Mouse (Mus musculus): ENCODE results near the gene Lonrf2. TPM values are rescaled to one million over a fixed set of nuclear protein-coding genes. Genes with fewer than 3 reads are reported as not detected.

Lonrf2 gene
- polyA plus RNA-seq, 1 experiment = 0.34 TPM

- TF ChIP-seq CTCF (conservative IDR thresholded peaks at IDR 0.05; ENCODE audit: insufficient read depth, insufficient read length, low read depth, low read length) (no peak), POLR2A (IDR thresholded peaks at IDR 0.05; ENCODE audit: low read depth, low read length) (no peak)
- Histone ChIP-seq H3K4me1 (ENCODE audit: control insufficient read depth, insufficient read depth, low read length) (no peaks in the 10 kb centered on the region), H3K4me3 (ENCODE audit: insufficient read depth, low read depth, low read length) (no peak overlapping the region), H3K27ac (ENCODE audit: insufficient read depth, low read depth, low read length) (no peak overlapping the region), H3K27me3 (replicated peaks; ENCODE audit: control insufficient read depth, insufficient read depth, low read length) (no peaks in the 10 kb centered on the region), H3K36me3 (ENCODE audit: control insufficient read depth, insufficient read depth, low read length) (no peaks in the 10 kb centered on the region)
- no peak for DNase-seq
- WGBS = 91% methylated on average over 6 of the region's 6 CpGs
These were observed 35.3 kb upstream of the Lonrf2 start for GRCm38 (mm10) chr1:38871834-38872233.

DNA sequence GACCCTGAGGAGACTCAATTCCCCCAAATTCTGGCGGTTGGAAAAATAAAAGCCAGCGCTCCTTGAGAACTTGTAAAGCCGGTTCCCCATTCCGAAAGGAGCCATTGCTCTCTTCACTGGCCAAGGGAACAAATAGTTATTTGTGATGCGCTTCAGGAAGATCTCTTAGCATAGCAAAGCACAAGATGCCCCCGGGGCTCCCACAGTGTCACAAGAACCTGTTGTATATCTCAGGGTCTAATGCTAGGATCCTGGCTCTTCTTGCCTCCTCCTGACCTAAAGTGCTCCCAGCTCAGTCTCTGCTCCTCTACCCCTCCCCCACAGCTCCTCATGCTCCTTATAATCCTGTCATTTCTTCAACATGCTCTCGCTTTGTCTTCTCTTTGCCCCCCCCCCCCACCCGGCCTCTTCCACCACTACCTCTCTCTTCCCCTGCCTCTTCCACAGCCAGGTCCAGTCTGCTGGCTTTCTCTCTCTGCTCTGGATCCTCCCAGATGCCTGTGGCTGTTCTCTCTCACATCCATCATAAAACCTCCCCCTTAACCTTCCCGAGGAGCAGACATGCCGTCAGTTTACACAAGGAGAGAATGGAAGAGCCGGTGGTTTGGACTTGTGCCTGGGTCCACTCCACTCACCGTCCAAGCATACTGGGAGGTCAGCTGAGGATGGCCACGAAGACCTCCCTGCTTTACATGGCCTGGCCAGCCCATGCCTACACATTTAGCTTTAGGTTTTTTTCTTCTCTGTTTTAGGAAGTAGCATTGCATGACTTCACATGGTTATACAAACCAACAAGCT is 33.1 kb upstream of the Lonrf2 start:
- WGBS = 55% methylated on average over 13 of the region's 13 CpGs
- no peaks in the 10 kb centered on the region for H3K27me3 ChIP-seq (replicated peaks; ENCODE audit: control insufficient read depth, insufficient read depth, low read length)
- no peak for DNase-seq
- H3K27ac ChIP-seq (ENCODE audit: insufficient read depth, low read depth, low read length) = no peak overlapping the region
- H3K4me3 ChIP-seq (ENCODE audit: insufficient read depth, low read depth, low read length) = no peak overlapping the region
- TF ChIP-seq POLR2A (IDR thresholded peaks at IDR 0.05; ENCODE audit: low read depth, low read length) (no peak), CTCF (conservative IDR thresholded peaks at IDR 0.05; ENCODE audit: insufficient read depth, insufficient read length, low read depth, low read length) (no peak)
- no peaks in the 10 kb centered on the region for H3K4me1 ChIP-seq (ENCODE audit: control insufficient read depth, insufficient read depth, low read length)
- no peaks in the 10 kb centered on the region for H3K36me3 ChIP-seq (ENCODE audit: control insufficient read depth, insufficient read depth, low read length)

DNA sequence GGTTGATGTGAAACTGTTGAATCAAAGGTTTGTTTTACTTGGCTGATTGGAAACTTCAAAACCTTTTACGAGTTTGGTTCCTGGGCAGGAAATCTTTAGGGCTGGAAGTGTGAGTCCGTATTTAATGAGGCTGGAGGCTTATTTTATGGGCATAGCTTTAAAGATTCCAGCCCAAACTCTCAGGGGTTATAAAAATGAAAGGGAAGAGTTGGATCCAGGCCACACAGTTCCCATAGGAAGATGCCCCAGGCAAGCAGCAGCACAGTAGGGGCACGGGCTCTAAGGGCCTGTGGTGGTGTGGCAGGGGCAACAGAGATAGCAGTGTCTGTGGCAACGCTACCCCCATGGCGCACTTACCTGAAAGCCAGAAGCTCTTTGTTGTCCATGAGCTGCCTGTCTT is 29.7 kb upstream of the Lonrf2 start:
- no peak for DNase-seq
- Histone ChIP-seq H3K27me3 (replicated peaks; ENCODE audit: control insufficient read depth, insufficient read depth, low read length) (no peaks in the 10 kb centered on the region), H3K27ac (ENCODE audit: insufficient read depth, low read depth, low read length) (no peak overlapping the region), H3K4me1 (ENCODE audit: control insufficient read depth, insufficient read depth, low read length) (no peaks in the 10 kb centered on the region), H3K4me3 (ENCODE audit: insufficient read depth, low read depth, low read length) (no peak overlapping the region), H3K36me3 (ENCODE audit: control insufficient read depth, insufficient read depth, low read length) (no peaks in the 10 kb centered on the region)
- 81% methylated on average over 5 of the region's 5 CpGs for whole genome bisulfite sequencing
- no peak for TF ChIP-seq CTCF (conservative IDR thresholded peaks at IDR 0.05; ENCODE audit: insufficient read depth, insufficient read length, low read depth, low read length)
- TF ChIP-seq POLR2A (IDR thresholded peaks at IDR 0.05; ENCODE audit: low read depth, low read length) = no peak

GRCm38 (mm10) chr1:38864341-38864740 is 27.8 kb upstream of the Lonrf2 start:
- no peak for DNase-seq

DNA sequence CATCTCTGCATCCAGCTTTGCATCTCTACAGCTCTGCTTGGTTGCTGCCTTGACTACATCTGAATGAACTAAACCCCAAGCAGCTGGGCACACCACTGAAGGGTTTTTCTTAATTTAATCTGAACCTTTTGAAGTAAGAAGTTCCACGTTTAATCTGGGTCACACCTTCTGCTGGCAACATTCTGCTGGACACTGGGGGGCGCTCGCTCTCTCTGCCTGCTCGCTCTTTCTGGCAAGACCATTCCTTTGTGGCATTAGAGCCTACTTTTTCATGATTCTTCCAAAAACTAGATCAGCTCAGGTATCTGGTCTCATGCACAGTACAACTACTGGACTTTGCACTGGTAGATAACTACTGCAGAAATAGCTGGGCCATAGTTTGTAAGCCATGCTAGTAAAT is 25.7 kb upstream of the Lonrf2 start:
- Histone ChIP-seq H3K4me3 (ENCODE audit: insufficient read depth, low read depth, low read length) (no peak overlapping the region), H3K36me3 (ENCODE audit: control insufficient read depth, insufficient read depth, low read length) (no peaks in the 10 kb centered on the region), H3K4me1 (ENCODE audit: control insufficient read depth, insufficient read depth, low read length) (no peaks in the 10 kb centered on the region), H3K27ac (ENCODE audit: insufficient read depth, low read depth, low read length) (no peak overlapping the region), H3K27me3 (replicated peaks; ENCODE audit: control insufficient read depth, insufficient read depth, low read length) (no peaks in the 10 kb centered on the region)
- DNase-seq = no peak
- 25% methylated on average over 4 of the region's 4 CpGs for WGBS
- no peak for TF ChIP-seq POLR2A (IDR thresholded peaks at IDR 0.05; ENCODE audit: low read depth, low read length)
- peak; percentile 34; the same call in 1 of the 2 replicates for TF ChIP-seq CTCF (conservative IDR thresholded peaks at IDR 0.05; ENCODE audit: insufficient read depth, insufficient read length, low read depth, low read length)

More at GRCm38 (mm10) chr1:38864341-38864740, 27.8 kb upstream of the Lonrf2 start:
- TF ChIP-seq POLR2A (IDR thresholded peaks at IDR 0.05; ENCODE audit: low read depth, low read length) = no peak
- TF ChIP-seq CTCF (conservative IDR thresholded peaks at IDR 0.05; ENCODE audit: insufficient read depth, insufficient read length, low read depth, low read length) = no peak
- 77% methylated on average over 9 of the region's 9 CpGs for WGBS
- Histone ChIP-seq H3K27ac (ENCODE audit: insufficient read depth, low read depth, low read length) (no peak overlapping the region), H3K4me1 (ENCODE audit: control insufficient read depth, insufficient read depth, low read length) (no peaks in the 10 kb centered on the region), H3K36me3 (ENCODE audit: control insufficient read depth, insufficient read depth, low read length) (no peaks in the 10 kb centered on the region), H3K4me3 (ENCODE audit: insufficient read depth, low read depth, low read length) (no peak overlapping the region), H3K27me3 (replicated peaks; ENCODE audit: control insufficient read depth, insufficient read depth, low read length) (no peaks in the 10 kb centered on the region)

- Histone ChIP-seq H3K4me1 (ENCODE audit: control insufficient read depth, insufficient read depth, low read length) (no peaks in the 10 kb centered on the region), H3K27me3 (replicated peaks; ENCODE audit: control insufficient read depth, insufficient read depth, low read length) (no peaks in the 10 kb centered on the region), H3K36me3 (ENCODE audit: control insufficient read depth, insufficient read depth, low read length) (no peaks in the 10 kb centered on the region), H3K4me3 (ENCODE audit: insufficient read depth, low read depth, low read length) (no peak overlapping the region), H3K27ac (ENCODE audit: insufficient read depth, low read depth, low read length) (no peak overlapping the region)
- WGBS = 86% methylated on average over 9 of the region's 9 CpGs
- no peak for DNase-seq
- TF ChIP-seq POLR2A (IDR thresholded peaks at IDR 0.05; ENCODE audit: low read depth, low read length) (no peak), CTCF (conservative IDR thresholded peaks at IDR 0.05; ENCODE audit: insufficient read depth, insufficient read length, low read depth, low read length) (no peak)
These were observed 24.5 kb upstream of the Lonrf2 start for GRCm38 (mm10) chr1:38860867-38861524.

- DNase-seq = no peak
- 68% methylated on average over 5 of the region's 5 CpGs for WGBS
- Histone ChIP-seq H3K27ac (ENCODE audit: insufficient read depth, low read depth, low read length) (no peak overlapping the region), H3K27me3 (replicated peaks; ENCODE audit: control insufficient read depth, insufficient read depth, low read length) (no peaks in the 10 kb centered on the region), H3K4me1 (ENCODE audit: control insufficient read depth, insufficient read depth, low read length) (no peaks in the 10 kb centered on the region), H3K4me3 (ENCODE audit: insufficient read depth, low read depth, low read length) (no peak overlapping the region), H3K36me3 (ENCODE audit: control insufficient read depth, insufficient read depth, low read length) (no peaks in the 10 kb centered on the region)
- TF ChIP-seq POLR2A (IDR thresholded peaks at IDR 0.05; ENCODE audit: low read depth, low read length) (no peak), CTCF (conservative IDR thresholded peaks at IDR 0.05; ENCODE audit: insufficient read depth, insufficient read length, low read depth, low read length) (no peak)
These were observed 23.7 kb upstream of the Lonrf2 start for GRCm38 (mm10) chr1:38860207-38860606.

Measured in kidney, adult 2 months (tissue).